8 mouse cellular contexts compared by ENCODE assay signal in the genomic region with DNA sequence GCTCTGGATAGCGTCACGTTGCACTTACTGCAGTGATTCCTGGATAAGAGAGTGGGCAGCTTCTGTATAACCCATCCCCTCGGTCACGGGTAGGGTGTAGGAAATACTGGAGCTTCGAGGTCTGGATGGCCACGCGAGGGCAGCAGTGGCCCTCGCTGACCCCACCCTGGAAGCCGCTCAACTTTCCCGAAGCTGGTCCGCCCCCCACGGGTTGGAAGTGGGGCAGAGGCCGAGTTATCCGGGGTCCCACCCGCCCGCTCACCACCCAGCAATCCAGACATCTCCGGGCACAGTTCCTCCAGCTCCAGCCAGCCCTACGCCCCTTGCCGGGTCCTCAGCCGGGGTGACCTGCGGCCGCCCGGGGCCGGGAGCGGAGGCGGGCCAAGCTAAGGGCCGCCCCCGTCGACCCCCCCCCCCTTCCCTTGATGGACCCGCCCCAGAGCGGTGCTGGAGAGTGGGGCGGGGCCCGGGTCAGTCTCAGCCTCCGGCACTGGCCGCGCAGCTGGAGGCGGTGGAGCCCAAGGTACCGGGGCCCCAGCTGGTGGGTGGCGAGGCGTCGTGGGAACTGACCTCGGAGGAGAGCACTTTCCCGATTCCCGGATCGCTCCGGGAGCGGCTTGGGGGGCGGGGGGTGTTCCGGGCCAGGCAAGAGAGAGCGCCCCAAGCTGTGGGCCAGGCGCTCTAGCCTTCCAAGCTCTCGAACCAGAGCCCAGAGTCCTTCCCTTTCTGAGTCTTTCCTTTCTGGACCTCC. TPM values are rescaled to one million over a fixed set of nuclear protein-coding genes. Genes with fewer than 3 reads are reported as not detected.
DNase-seq lines count a peak whose midpoint lies in the region; ATAC-seq and TF ChIP-seq lines count a peak whose summit lies in the region.

No protein-coding gene starts in this region.

- peaks cover 56% of the 10 kb centered on the region for H3K36me3 ChIP-seq in E14TG2a.4 (ENCODE audit: insufficient read depth, low read length)
- no peaks in the 10 kb centered on the region for H3K36me3 ChIP-seq in forebrain, embryonic 13.5 days (ENCODE audit: poor library complexity, severe bottlenecking)
- peaks cover 14% of the 10 kb centered on the region for H3K36me3 ChIP-seq in lung, embryonic 15.5 days

- 0 out of 2 replicates have a peak, but pooled peaks cover 2% of the 10 kb centered on the region for H3K27me3 ChIP-seq in E14TG2a.4 (ENCODE audit: insufficient read depth, low read length)
- H3K27me3 ChIP-seq in forebrain, embryonic 13.5 days: peaks cover 30% of the 10 kb centered on the region
- peaks cover 2% of the 10 kb centered on the region; the same call in 1 of the 2 replicates for H3K27me3 ChIP-seq in lung, embryonic 15.5 days

- no peaks in the 10 kb centered on the region for H3K9me3 ChIP-seq in E14TG2a.4 (ENCODE audit: low read length)
- H3K9me3 ChIP-seq in forebrain, embryonic 13.5 days (replicated peaks): no peaks in the 10 kb centered on the region
- H3K9me3 ChIP-seq in lung, embryonic 15.5 days: no peaks in the 10 kb centered on the region

- H3K4me1 ChIP-seq in E14TG2a.4 (replicated peaks; ENCODE audit: low read depth, low read length): peaks cover 84% of the 10 kb centered on the region
- H3K4me1 ChIP-seq in forebrain, embryonic 13.5 days: peaks cover 38% of the 10 kb centered on the region
- H3K4me1 ChIP-seq in lung, embryonic 15.5 days: peaks cover 45% of the 10 kb centered on the region

- H3K4me3 ChIP-seq in E14TG2a.4 (replicated peaks; ENCODE audit: low read length): peak overlapping the region; percentile 82
- peak overlapping the region; percentile 57 for H3K4me3 ChIP-seq in forebrain, embryonic 13.5 days
- peak overlapping the region; percentile 79 for H3K4me3 ChIP-seq in lung, embryonic 15.5 days

- H3K9ac ChIP-seq in forebrain, embryonic 13.5 days: peak overlapping the region; percentile 69
- peak overlapping the region; percentile 79 for H3K9ac ChIP-seq in lung, embryonic 15.5 days

- H3K27ac ChIP-seq in forebrain, embryonic 13.5 days: no peak overlapping the region; the same call in 1 of the 2 replicates
- H3K27ac ChIP-seq in lung, embryonic 15.5 days: peak overlapping the region; percentile 87

- ATAC-seq in forebrain, embryonic 13.5 days: peak; percentile 87
- peak; percentile 93 for ATAC-seq in lung, embryonic 15.5 days (ENCODE audit: borderline replicate concordance, extremely low read depth, low FRiP score, low TSS enrichment)
- ATAC-seq in neutrophil, adult 5-6 weeks (ENCODE audit: extremely low read depth, insufficient number of reproducible peaks, low FRiP score, poor library complexity, severe bottlenecking): peak; percentile 47

- intact Hi-C loops in heart, postnatal 10 days (cut with DNase I): loop anchor here (2.0 to 5.0 kb wide), 3 partner anchors 76 to 270 kb away; a partner anchor contains a TSS

- peak overlapping the region; percentile 94 for H3K4me2 ChIP-seq in forebrain, embryonic 13.5 days
- H3K4me2 ChIP-seq in lung, embryonic 15.5 days: peak overlapping the region; percentile 73

- TF ChIP-seq POLR2A in brain, embryonic 14.5 days (IDR thresholded peaks at IDR 0.05; ENCODE audit: borderline replicate concordance, extremely low read depth, insufficient read depth, insufficient read length, poor library complexity, severe bottlenecking): peak; percentile 32; the same call in 1 of the 2 replicates

- DNase-seq in brain, embryonic 14.5 days (ENCODE audit: low read depth): peak; percentile 84
- peak; percentile 92 to 94 for DNase-seq in heart, postnatal 10 days
- peak; percentile 87 to 94 for DNase-seq in kidney, postnatal 25 days
- DNase-seq in urinary bladder, adult 2 months (ENCODE audit: low spot score): peak; percentile 72

- 0 out of 2 replicates have a peak, but pooled peaks have one; percentile 3 for TF ChIP-seq CTCF in E14TG2a.4 (conservative IDR thresholded peaks at IDR 0.05; ENCODE audit: low read length)
- TF ChIP-seq CTCF in brain, embryonic 14.5 days (IDR thresholded peaks at IDR 0.05; ENCODE audit: borderline replicate concordance, extremely low read depth, insufficient read depth, insufficient read length): peak; percentile 68

- WGBS in forebrain, embryonic 13.5 days: under 1% methylated on average over 45 of the region's 52 CpGs
- under 1% methylated on average over 38 of the region's 52 CpGs for WGBS in lung, embryonic 15.5 days

RNA-seq across cellular contexts. Expression of a gene that starts 0.6 kb away (rescaled TPM):
- polyA plus RNA-seq in brain, embryonic 14.5 days (2012; rRNA removed): 33.1 and 40.4 TPM in 2 replicates
- 51.2 and 55.4 TPM in 2 replicates for polyA plus RNA-seq in forebrain, embryonic 13.5 days (2015; fragmentation: Nextera tagmentation; extraction: Ambion mirVana)
- 100 to 1,000 TPM; 243 to 255 TPM for total RNA-seq in heart, postnatal 10 days (2021)
- polyA plus RNA-seq in lung, embryonic 15.5 days (2015; fragmentation: Nextera tagmentation; extraction: Ambion mirVana): 151 and 154 TPM in 2 replicates
- total RNA-seq in neutrophil, adult 5-6 weeks (2017): 10.8 and 21.5 TPM in 2 replicates
- 124 and 138 TPM in 2 replicates for polyA plus RNA-seq in urinary bladder, adult 2 months (2012; rRNA removed)

RNA-seq across cellular contexts. Expression of a gene that starts 7.1 kb away (rescaled TPM):
- polyA plus RNA-seq in brain, embryonic 14.5 days (2012; rRNA removed): 0.12 and 0.26 TPM in 2 replicates
- polyA plus RNA-seq in forebrain, embryonic 13.5 days (2015; fragmentation: Nextera tagmentation; extraction: Ambion mirVana): 0.04 TPM in 1 of 2 replicates, not detected in the other
- 1 to 10 TPM; 2.2 to 2.6 TPM for total RNA-seq in heart, postnatal 10 days (2021)
- 0.17 TPM in 1 of 2 replicates, not detected in the other for polyA plus RNA-seq in lung, embryonic 15.5 days (2015; fragmentation: Nextera tagmentation; extraction: Ambion mirVana)
- not detected in 2 replicates for total RNA-seq in neutrophil, adult 5-6 weeks (2017)
- polyA plus RNA-seq in urinary bladder, adult 2 months (2012; rRNA removed): 0.18 and 0.45 TPM in 2 replicates

RNA-seq across cellular contexts. Expression of a gene that starts 7.9 kb away (rescaled TPM):
- polyA plus RNA-seq in brain, embryonic 14.5 days (2012; rRNA removed): 1.2 and 2.1 TPM in 2 replicates
- 0.68 and 1.7 TPM in 2 replicates for polyA plus RNA-seq in forebrain, embryonic 13.5 days (2015; fragmentation: Nextera tagmentation; extraction: Ambion mirVana)
- 10 to 100 TPM; 51.9 to 57.2 TPM for total RNA-seq in heart, postnatal 10 days (2021)
- 3.4 and 6.0 TPM in 2 replicates for polyA plus RNA-seq in lung, embryonic 15.5 days (2015; fragmentation: Nextera tagmentation; extraction: Ambion mirVana)
- 0.25 TPM in 1 of 2 replicates, not detected in the other for total RNA-seq in neutrophil, adult 5-6 weeks (2017)
- 2.1 and 2.2 TPM in 2 replicates for polyA plus RNA-seq in urinary bladder, adult 2 months (2012; rRNA removed)

RNA-seq across cellular contexts. Expression of a gene that starts 29.6 kb away (rescaled TPM):
- 6.0 and 8.6 TPM in 2 replicates for polyA plus RNA-seq in brain, embryonic 14.5 days (2012; rRNA removed)
- polyA plus RNA-seq in forebrain, embryonic 13.5 days (2015; fragmentation: Nextera tagmentation; extraction: Ambion mirVana): 7.2 and 10.5 TPM in 2 replicates
- total RNA-seq in heart, postnatal 10 days (2021): 10 to 100 TPM; 10.3 to 14.6 TPM
- 62.1 and 65.0 TPM in 2 replicates for polyA plus RNA-seq in lung, embryonic 15.5 days (2015; fragmentation: Nextera tagmentation; extraction: Ambion mirVana)
- total RNA-seq in neutrophil, adult 5-6 weeks (2017): 19.9 and 24.1 TPM in 2 replicates
- polyA plus RNA-seq in urinary bladder, adult 2 months (2012; rRNA removed): 7.5 and 11.2 TPM in 2 replicates
